Mouse (Mus musculus) lung, adult 2 months (tissue): ENCODE results near the gene Pcsk5.

Source experiments
- CTCF ChIP-seq: fragments of 200-500 bp; IDR thresholded peaks from 2 replicates; pipeline ENCODE4 v1.5.1; 2011; ENCODE audit warnings: mild to moderate bottlenecking, low read length, control low read depth; ENCODE audit not compliant: insufficient read depth
- POLR2A ChIP-seq: fragments of 200-500 bp; IDR thresholded peaks from 2 replicates; pipeline ENCODE4 v1.6.1; 2011; ENCODE audit warnings: low read depth, mild to moderate bottlenecking, control low read depth, low read length, borderline replicate concordance; ENCODE audit errors: extremely low read depth

GRCm38 (mm10) chr19:17496131-17496530 lies 341.3 kb downstream of the Pcsk5 start:
- TF ChIP-seq CTCF: no peak
- TF ChIP-seq POLR2A: no peak
